Mouse (Mus musculus): ENCODE measurements around the gene Kmt2b.

- no peak for TF ChIP-seq CTCF (IDR thresholded peaks at IDR 0.05; ENCODE audit: borderline replicate concordance, insufficient read depth, low read length)
- no peak for TF ChIP-seq POLR2A (IDR thresholded peaks at IDR 0.05; ENCODE audit: low read depth, low read length)
These were observed 3.4 kb downstream of the Kmt2b start for GRCm38 (mm10) chr7:30585170-30585569.
